Mouse (Mus musculus) MEL (cell line): ENCODE data around the gene Itgae. TPM values are rescaled to one million over a fixed set of nuclear protein-coding genes. Genes with fewer than 3 reads are reported as not detected.

ENCODE experiments used
- DNase-seq: peaks from one replicate; pipeline ENCODE4 v3.0.0; 2011; ENCODE audit warnings: low read depth, low spot score
- H3K27ac ChIP-seq: 2 replicates; pipeline ENCODE4 v1.5.1; 2012; ENCODE audit warnings: low read depth, mild to moderate bottlenecking, control low read depth, low read length, moderate library complexity; ENCODE audit not compliant: control insufficient read depth
- H3K27me3 ChIP-seq, 2 experiments: fragments of 150-350 bp in 1 of 2; sonication (generic) in 1 of 2; 2 replicates each; pipeline ENCODE4 v1.6.1; 2012; ENCODE audit warnings: low read length in 2 of 2, mild to moderate bottlenecking in 2 of 2, improper control_type of control experiment in 1 of 2, moderate library complexity in 1 of 2; ENCODE audit not compliant: insufficient read depth in 2 of 2, control insufficient read depth in 1 of 2
- H3K36me3 ChIP-seq, 2 experiments: 2 replicates each; pipeline ENCODE4 v1.6.1; 2012 to 2014; ENCODE audit warnings: low read length in 2 of 2, improper control_type of control experiment in 1 of 2, inconsistent platforms in 1 of 2, mild to moderate bottlenecking in 1 of 2; ENCODE audit not compliant: insufficient read depth in 2 of 2, control insufficient read depth in 1 of 2
- H3K4me1 ChIP-seq, 2 experiments: fragments of 150-350 bp in 1 of 2; sonication (generic) in 1 of 2; 2 replicates each; pipeline ENCODE4 v1.6.1; 2012; ENCODE audit warnings: low read length in 2 of 2, improper control_type of control experiment in 1 of 2, mild to moderate bottlenecking in 1 of 2; ENCODE audit not compliant: insufficient read depth in 2 of 2, control insufficient read depth in 1 of 2
- H3K4me3 ChIP-seq, 2 experiments: fragments of 150-350 bp in 1 of 2; sonication (generic) in 1 of 2; 2 replicates each; pipeline ENCODE4 v1.5.1; 2012; ENCODE audit warnings: low read depth in 2 of 2, low read length in 2 of 2, mild to moderate bottlenecking in 2 of 2, moderate library complexity in 2 of 2, control low read depth in 1 of 2, improper control_type of control experiment in 1 of 2; ENCODE audit not compliant: control insufficient read depth in 1 of 2, insufficient read depth in 1 of 2
- H3K79me2 ChIP-seq: 2 replicates; pipeline ENCODE4 v1.6.1; 2012; ENCODE audit warnings: mild to moderate bottlenecking, low read length, moderate library complexity; ENCODE audit not compliant: control insufficient read depth, poor library complexity, insufficient read depth
- H3K9ac ChIP-seq: 2 replicates; pipeline ENCODE4 v1.6.1; 2012; ENCODE audit warnings: low read depth, mild to moderate bottlenecking, control low read depth, low read length, moderate library complexity; ENCODE audit not compliant: control insufficient read depth, poor library complexity, severe bottlenecking
- H3K9me3 ChIP-seq: fragments of 150-350 bp; sonication (generic); replicated peaks from 2 replicates; pipeline ENCODE4 v1.6.1; 2012; ENCODE audit warnings: mild to moderate bottlenecking, low read length, improper control_type of control experiment, moderate library complexity; ENCODE audit not compliant: insufficient read depth
- BHLHE40 ChIP-seq: IDR thresholded peaks from 2 replicates; pipeline ENCODE4 v1.6.1; 2012; ENCODE audit warnings: low read depth, mild to moderate bottlenecking, inconsistent platforms, low read length, improper control_type of control experiment, borderline replicate concordance
- CHD1 ChIP-seq: IDR thresholded peaks from 2 replicates; pipeline ENCODE4 v1.6.1; 2012; ENCODE audit warnings: low read depth, mild to moderate bottlenecking, inconsistent platforms, low read length, improper control_type of control experiment
- CTCF ChIP-seq, 3 experiments: IDR thresholded peaks in 2 of 3; conservative IDR thresholded peaks in 1 of 3; 2 replicates each; pipeline ENCODE4 v1.5.1; 2011 to 2012; ENCODE audit warnings: low read length in 3 of 3, low read depth in 2 of 3, mild to moderate bottlenecking in 2 of 3, improper control_type of control experiment in 1 of 3, inconsistent platforms in 1 of 3, mixed read lengths in 1 of 3, moderate library complexity in 1 of 3; ENCODE audit not compliant: control insufficient read depth in 1 of 3, insufficient read depth in 1 of 3, poor library complexity in 1 of 3, severe bottlenecking in 1 of 3
- E2F4 ChIP-seq: IDR thresholded peaks from 2 replicates; pipeline ENCODE4 v1.6.1; 2011; ENCODE audit warnings: low read depth, low read length, improper control_type of control experiment, borderline replicate concordance
- ELF1 ChIP-seq: IDR thresholded peaks from 2 replicates; pipeline ENCODE4 v1.6.1; 2014; ENCODE audit warnings: low read depth, mild to moderate bottlenecking, inconsistent platforms, low read length, improper control_type of control experiment, moderate library complexity
- GABPA ChIP-seq: IDR thresholded peaks from 2 replicates; pipeline ENCODE4 v1.6.1; 2012; ENCODE audit warnings: low read depth, mild to moderate bottlenecking, inconsistent platforms, low read length, improper control_type of control experiment, moderate library complexity
- GATA1 ChIP-seq: IDR thresholded peaks from 2 replicates; pipeline ENCODE4 v1.6.1; 2011; ENCODE audit warnings: low read depth, low read length, improper control_type of control experiment
- MAFK ChIP-seq: IDR thresholded peaks from 2 replicates; pipeline ENCODE4 v1.6.1; 2011; ENCODE audit warnings: low read depth, mild to moderate bottlenecking, low read length, improper control_type of control experiment, borderline replicate concordance
- MEF2A ChIP-seq: IDR thresholded peaks from 2 replicates; pipeline ENCODE4 v1.6.1; 2014; ENCODE audit warnings: low read depth, mild to moderate bottlenecking, inconsistent platforms, low read length, improper control_type of control experiment; ENCODE audit not compliant: poor library complexity, insufficient replicate concordance, severe bottlenecking; ENCODE audit errors: extremely low read depth
- MYB ChIP-seq: IDR thresholded peaks from 2 replicates; pipeline ENCODE4 v1.6.1; 2011; ENCODE audit warnings: mild to moderate bottlenecking, low read depth, low read length, improper control_type of control experiment
- POLR2A ChIP-seq, 2 experiments: IDR thresholded peaks; 2 replicates each; pipeline ENCODE4 v1.6.1; 2011 to 2012; ENCODE audit warnings: low read length in 2 of 2, mild to moderate bottlenecking in 2 of 2, control low read depth in 1 of 2, improper control_type of control experiment in 1 of 2, low read depth in 1 of 2, moderate library complexity in 1 of 2; ENCODE audit not compliant: control insufficient read depth in 1 of 2, insufficient read depth in 1 of 2, poor library complexity in 1 of 2
- RAD21 ChIP-seq: IDR thresholded peaks from 2 replicates; pipeline ENCODE4 v1.6.1; 2011; ENCODE audit warnings: mild to moderate bottlenecking, low read depth, low read length, improper control_type of control experiment
- SIN3A ChIP-seq: IDR thresholded peaks from 2 replicates; pipeline ENCODE4 v1.6.1; 2012; ENCODE audit warnings: low read length, improper control_type of control experiment, inconsistent platforms
- TAL1 ChIP-seq: IDR thresholded peaks from 2 replicates; pipeline ENCODE4 v1.6.1; 2012; ENCODE audit warnings: mild to moderate bottlenecking, inconsistent platforms, low read length, moderate library complexity, mixed read lengths
- USF1 ChIP-seq: IDR thresholded peaks from 2 replicates; pipeline ENCODE4 v1.6.1; 2014; ENCODE audit warnings: low read depth, mild to moderate bottlenecking, inconsistent platforms, low read length, improper control_type of control experiment, moderate library complexity
- USF2 ChIP-seq, 2 experiments: IDR thresholded peaks; 2 replicates each; pipeline ENCODE4 v1.6.1; 2011 to 2012; ENCODE audit warnings: improper control_type of control experiment in 2 of 2, low read length in 2 of 2, borderline replicate concordance in 1 of 2, inconsistent platforms in 1 of 2, low read depth in 1 of 2, mild to moderate bottlenecking in 1 of 2; ENCODE audit not compliant: insufficient read depth in 1 of 2
- ZMIZ1 ChIP-seq: IDR thresholded peaks from 2 replicates; pipeline ENCODE4 v1.6.1; 2012; ENCODE audit warnings: low read depth, mild to moderate bottlenecking, inconsistent platforms, low read length, improper control_type of control experiment, moderate library complexity
- ZNF384 ChIP-seq: IDR thresholded peaks from 2 replicates; pipeline ENCODE4 v1.6.1; 2012; ENCODE audit warnings: low read depth, mild to moderate bottlenecking, inconsistent platforms, low read length, improper control_type of control experiment
- polyA plus RNA-seq, 2 experiments: library from polyadenylated mRNA; stranded (reverse) in 1 of 2; unstranded in 1 of 2; fragments of >175 nt in 1 of 2; fragments of >200 nt in 1 of 2; gene quantifications; 2 replicates each; pipeline versions ENCODE4 v1.2.1 to v1.2.4; 2012; ENCODE audit warnings: low replicate concordance in 2 of 2, low read depth in 1 of 2; ENCODE audit not compliant: insufficient read length in 2 of 2, insufficient read depth in 1 of 2, missing spikeins in 1 of 2
- total RNA-seq: library from RNA; depleted of rRNA; stranded (reverse); fragments of 300-350 nt; gene quantifications from 2 replicates; pipeline ENCODE4 v1.2.3, GENCODE M21; 2012

The Itgae gene
- total and polyA plus RNA-seq, 3 experiments = 0.04 to 0.22 TPM; not detected in 1

DNA sequence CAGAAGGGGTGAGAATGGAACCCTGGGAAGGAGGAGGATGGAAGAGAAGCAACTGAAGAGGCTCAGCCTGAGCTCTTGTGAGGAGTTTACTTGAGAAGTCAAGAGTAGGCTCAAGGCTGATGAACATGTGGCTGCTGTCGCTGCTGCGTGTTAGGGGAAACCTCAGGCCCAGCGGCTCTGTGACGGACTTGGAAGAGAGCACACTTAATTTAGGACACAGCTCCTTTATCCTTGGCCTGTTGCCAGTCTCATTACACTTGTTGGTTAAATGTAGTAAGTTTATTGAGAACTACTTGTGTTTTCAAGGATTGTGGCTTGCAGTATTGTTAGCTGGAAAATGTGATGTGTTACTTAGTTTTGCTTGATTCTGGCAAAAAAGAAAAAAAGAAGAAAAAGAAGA, 13.7 kb upstream of the Itgae start:
- DNase-seq = no peak
- Histone ChIP-seq H3K9me3 (no peaks in the 10 kb centered on the region), H3K27ac (no peak overlapping the region), H3K36me3 (peaks cover 0 to 21% of the 10 kb centered on the region in 2 experiments; a peak in 2 of 4 replicates), H3K27me3 (no peaks in the 10 kb centered on the region), H3K9ac (no peak overlapping the region), H3K4me3 (no peak overlapping the region), H3K79me2 (no peaks in the 10 kb centered on the region), H3K4me1 (no peaks in the 10 kb centered on the region)
- no peak for TF ChIP-seq POLR2A (IDR thresholded peaks at IDR 0.05; ENCODE audit: control insufficient read depth in 1 of 2, insufficient read depth in 1 of 2, low read depth in 1 of 2, low read length in 2 of 2, poor library complexity in 1 of 2)
- no peak for TF ChIP-seq GABPA
- TF ChIP-seq MEF2A = no peak
- TF ChIP-seq BHLHE40 = no peak
- no peak for TF ChIP-seq MYB
- TF ChIP-seq E2F4 = no peak
- TF ChIP-seq ZMIZ1 = no peak
- TF ChIP-seq ZNF384 = no peak
- no peak for TF ChIP-seq RAD21
- no peak for TF ChIP-seq CTCF (IDR thresholded peaks at IDR 0.05 in 2 of 3, conservative IDR thresholded peaks at IDR 0.05 in 1 of 3; ENCODE audit: control insufficient read depth in 1 of 3, insufficient read depth in 1 of 3, low read depth in 2 of 3, low read length in 3 of 3, poor library complexity in 1 of 3, severe bottlenecking in 1 of 3)
- no peak for TF ChIP-seq MAFK
- no peak for TF ChIP-seq GATA1
- TF ChIP-seq TAL1 = no peak

DNA sequence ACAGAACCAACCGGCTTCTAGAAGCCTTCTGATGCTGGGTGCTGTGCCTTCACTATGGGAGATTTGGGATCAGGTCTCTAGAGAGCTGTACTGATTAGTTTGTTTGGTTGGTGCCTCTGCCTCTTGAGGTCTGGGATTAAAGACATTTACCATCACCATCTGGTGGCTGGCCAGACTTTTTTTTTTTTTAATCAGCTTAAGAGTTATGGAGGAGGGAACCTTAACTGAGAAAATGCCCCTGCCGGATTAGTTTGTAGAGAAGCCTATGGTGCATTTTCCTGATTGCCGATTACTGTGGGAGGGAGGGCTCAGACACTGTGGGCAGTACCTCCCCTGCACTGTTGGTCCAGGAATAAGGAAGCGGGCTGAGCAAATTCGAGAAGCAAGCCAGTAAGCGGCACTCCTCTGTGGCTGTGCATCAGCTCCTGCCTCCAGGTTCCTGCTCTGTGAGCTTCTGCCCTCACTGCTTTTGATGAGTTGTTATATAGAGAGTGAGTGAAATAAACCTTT, 13.1 kb upstream of the Itgae start:
- H3K27ac ChIP-seq = no peak overlapping the region
- no peaks in the 10 kb centered on the region for H3K9me3 ChIP-seq
- no peak for TF ChIP-seq USF1
- TF ChIP-seq GATA1 = no peak
- TF ChIP-seq USF2 (IDR thresholded peaks at IDR 0.05; ENCODE audit: borderline replicate concordance in 1 of 2, insufficient read depth in 1 of 2, low read depth in 1 of 2, low read length in 2 of 2) = no peak
- TF ChIP-seq ELF1 = no peak
- no peak for TF ChIP-seq SIN3A
- TF ChIP-seq E2F4 = no peak
- no peak for TF ChIP-seq TAL1
- no peak for TF ChIP-seq CHD1
- no peak overlapping the region for H3K4me3 ChIP-seq
- no peaks in the 10 kb centered on the region for H3K27me3 ChIP-seq
- H3K4me1 ChIP-seq = 0 out of 4 replicates have a peak, but pooled peaks cover 0 to 1% of the 10 kb centered on the region in 2 experiments
- H3K79me2 ChIP-seq = no peaks in the 10 kb centered on the region
- H3K9ac ChIP-seq = no peak overlapping the region
- peaks cover 2 to 21% of the 10 kb centered on the region in 2 experiments for H3K36me3 ChIP-seq
- no peak for DNase-seq
